Mouse (Mus musculus): ENCODE data around the gene Parp6. TPM values are rescaled to one million over a fixed set of nuclear protein-coding genes. Genes with fewer than 3 reads are reported as not detected.
A peak's percentile ranks its signal among the peaks of the same experiment; 100 is the strongest.

Parp6 gene
- polyA plus RNA-seq, 1 experiment from 2014 or later, result 46.5 TPM

- Histone ChIP-seq H3K4me1 (no peaks in the 10 kb centered on the region), H3K36me3 (peaks cover 100% of the 10 kb centered on the region)
- 92% methylated on average over 12 of the region's 12 CpGs for WGBS
Observed at GRCm38 (mm10) chr9:59672195-59672894, 55.3 kb downstream of the Parp6 start.

GRCm38 (mm10) chr9:59673427-59673826 lies 56.3 kb downstream of the Parp6 start:
- H3K9me3 ChIP-seq (replicated peaks), result no peaks in the 10 kb centered on the region
- H3K4me3 ChIP-seq, result no peak overlapping the region
- no peak overlapping the region for H3K27ac ChIP-seq (replicated peaks)
- H3K36me3 ChIP-seq, result peaks cover 100% of the 10 kb centered on the region
- H3K27me3 ChIP-seq (ENCODE audit: low read depth, poor library complexity, severe bottlenecking), result no peaks in the 10 kb centered on the region
- no peaks in the 10 kb centered on the region for H3K4me1 ChIP-seq
- DNase-seq (ENCODE audit: low spot score), result no peak
- WGBS, result 88% methylated on average over 2 of the region's 2 CpGs

More at GRCm38 (mm10) chr9:59672195-59672894, 55.3 kb downstream of the Parp6 start:
- no peak overlapping the region for H3K27ac ChIP-seq (replicated peaks)
- H3K9me3 ChIP-seq (replicated peaks), result no peaks in the 10 kb centered on the region
- H3K4me3 ChIP-seq, result no peak overlapping the region
- H3K27me3 ChIP-seq (ENCODE audit: low read depth, poor library complexity, severe bottlenecking), result no peaks in the 10 kb centered on the region
- DNase-seq (ENCODE audit: low spot score), result no peak

- peaks cover 93% of the 10 kb centered on the region for H3K36me3 ChIP-seq
- DNase-seq (ENCODE audit: low spot score), result no peak
- 91% methylated on average over 14 of the region's 14 CpGs for WGBS
Observed at GRCm38 (mm10) chr9:59675598-59675997, 58.5 kb downstream of the Parp6 start.

DNA sequence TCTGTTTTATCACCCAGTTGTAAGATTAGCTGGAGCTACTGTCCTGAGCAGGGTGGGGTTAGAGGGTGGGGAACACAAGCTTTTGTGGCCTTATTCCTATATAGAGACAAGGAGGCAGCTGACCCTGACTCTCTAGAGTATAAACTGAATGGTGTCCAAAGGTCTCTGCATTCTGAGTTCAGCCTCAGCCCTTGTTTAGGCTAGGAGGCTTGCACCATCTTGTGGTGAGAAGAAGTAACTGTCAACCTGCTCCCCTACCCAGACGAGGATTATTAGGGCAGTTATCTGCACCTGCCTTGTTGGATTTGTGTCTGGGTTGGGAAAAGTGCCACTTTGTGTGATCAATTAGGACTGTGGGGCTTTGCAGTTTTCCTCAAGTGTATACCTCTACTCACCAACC lies 61.2 kb downstream of the Parp6 start:
- no peak for DNase-seq (ENCODE audit: low spot score)
- Histone ChIP-seq H3K27ac (replicated peaks) (no peak overlapping the region), H3K27me3 (ENCODE audit: low read depth, poor library complexity, severe bottlenecking) (peaks cover 27% of the 10 kb centered on the region), H3K4me1 (peaks cover 12% of the 10 kb centered on the region), H3K9me3 (replicated peaks) (no peaks in the 10 kb centered on the region), H3K36me3 (peaks cover 66% of the 10 kb centered on the region), H3K4me3 (no peak overlapping the region)
- WGBS, result 43% methylated on average over 1 of the region's 1 CpGs

More at GRCm38 (mm10) chr9:59675598-59675997, 58.5 kb downstream of the Parp6 start:
- Histone ChIP-seq H3K9me3 (replicated peaks) (no peaks in the 10 kb centered on the region), H3K4me3 (no peak overlapping the region), H3K27ac (replicated peaks) (no peak overlapping the region), H3K4me1 (peaks cover 10% of the 10 kb centered on the region), H3K27me3 (ENCODE audit: low read depth, poor library complexity, severe bottlenecking) (peaks cover 4% of the 10 kb centered on the region)

DNA sequence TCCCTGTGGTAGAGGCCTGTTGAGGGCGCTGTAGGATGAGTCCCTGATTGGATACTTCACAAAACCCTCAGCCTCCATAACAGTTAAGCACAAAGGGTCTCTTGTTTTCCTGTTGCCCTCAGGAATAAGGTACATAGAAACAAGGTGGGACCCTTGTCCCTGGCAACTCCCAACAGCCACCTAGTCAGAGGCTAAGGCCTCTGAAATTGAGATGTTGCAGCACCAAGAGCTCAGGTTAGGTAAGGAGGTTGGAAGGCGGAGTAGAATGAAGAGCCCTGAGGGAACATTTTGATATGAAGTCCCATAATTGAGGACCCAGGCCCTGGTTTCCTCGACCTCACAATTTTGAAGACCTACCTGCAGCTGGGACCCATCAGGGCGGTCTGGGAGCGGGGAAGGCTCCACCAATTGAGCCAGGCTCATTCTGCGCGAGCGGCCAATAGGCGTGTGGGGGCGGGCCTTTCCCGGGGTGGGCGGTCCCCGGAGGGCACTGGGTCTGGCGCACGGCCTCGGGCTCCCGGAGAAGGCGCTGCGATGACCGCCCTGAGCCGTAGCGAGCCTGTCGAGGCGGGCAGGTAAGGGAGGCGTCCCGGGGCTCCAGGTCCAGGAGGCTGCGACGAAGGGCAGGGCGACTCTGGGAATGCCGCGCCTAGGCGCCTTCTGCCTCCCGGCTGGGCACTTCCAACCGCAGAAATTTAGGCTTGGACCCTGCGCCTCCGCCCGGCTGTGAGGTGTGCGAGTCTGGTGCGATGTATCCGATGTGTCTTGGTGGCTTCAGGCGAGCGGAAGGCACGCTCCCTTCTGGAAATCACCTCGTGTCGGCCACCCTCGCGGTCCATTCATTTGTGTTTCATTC lies 62.8 kb downstream of the Parp6 start, which contains the start of gene Gramd2:
Gene Gramd2 (plus strand): TSS at position 467 of the 856 bp plus-strand sequence.
- peak within 1 kb of the TSS; percentile 33; the same call in 1 of the 2 replicates for H3K27ac ChIP-seq (replicated peaks)

DNA sequence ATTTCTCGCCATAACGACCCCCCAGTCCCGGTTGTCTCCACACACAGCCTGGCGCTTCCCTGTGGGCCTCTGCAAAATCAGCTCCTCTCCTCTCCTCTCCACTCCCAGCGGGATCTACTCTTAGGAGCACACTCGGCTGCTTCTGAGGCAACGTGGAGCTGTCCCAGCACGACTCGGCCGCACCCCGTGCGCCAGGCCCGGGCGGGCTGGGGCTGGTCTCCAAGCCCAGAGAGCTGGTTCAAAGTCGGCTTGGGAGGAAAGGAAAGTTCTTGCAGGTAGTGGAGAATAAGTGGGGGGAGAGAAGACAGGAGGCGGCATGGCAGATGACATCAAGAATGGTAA lies 63.4 kb downstream of the Parp6 start:
- WGBS, result 11% methylated on average over 16 of the region's 16 CpGs
- peaks cover 27% of the 10 kb centered on the region for H3K27me3 ChIP-seq (ENCODE audit: low read depth, poor library complexity, severe bottlenecking)
- H3K36me3 ChIP-seq, result peaks cover 44% of the 10 kb centered on the region
- DNase-seq (ENCODE audit: low spot score), result no peak
- H3K27ac ChIP-seq (replicated peaks), result 0 out of 2 replicates have a peak overlapping the region, but pooled peaks have one; percentile 33
- H3K4me1 ChIP-seq, result peaks cover 12% of the 10 kb centered on the region
- H3K4me3 ChIP-seq, result peak overlapping the region; percentile 58
- H3K9me3 ChIP-seq (replicated peaks), result no peaks in the 10 kb centered on the region

More for the DNA sequence above, 62.8 kb downstream of the Parp6 start, which contains the start of gene Gramd2:
- Histone ChIP-seq H3K4me1 (peaks cover 12% of the 10 kb centered on the region), H3K9me3 (replicated peaks) (no peaks in the 10 kb centered on the region), H3K4me3 (peak within 1 kb of the TSS; percentile 58), H3K27me3 (ENCODE audit: low read depth, poor library complexity, severe bottlenecking) (peaks cover 27% of the 10 kb centered on the region), H3K36me3 (peaks cover 50% of the 10 kb centered on the region)
- peak; percentile 91 for DNase-seq (ENCODE audit: low spot score)
- 1% methylated on average over 47 of the region's 47 CpGs for WGBS

GRCm38 (mm10) chr9:59684020-59684419 lies 66.9 kb downstream of the Parp6 start:
- no peak overlapping the region for H3K4me3 ChIP-seq
- no peak overlapping the region for H3K27ac ChIP-seq (replicated peaks)
- peaks cover 12% of the 10 kb centered on the region for H3K4me1 ChIP-seq
- peaks cover 27% of the 10 kb centered on the region for H3K27me3 ChIP-seq (ENCODE audit: low read depth, poor library complexity, severe bottlenecking)
- no peaks in the 10 kb centered on the region for H3K9me3 ChIP-seq (replicated peaks)
- no peak for DNase-seq (ENCODE audit: low spot score)
- 71% methylated on average over 2 of the region's 2 CpGs for WGBS
- H3K36me3 ChIP-seq, result peaks cover 9% of the 10 kb centered on the region

- no peaks in the 10 kb centered on the region for H3K36me3 ChIP-seq
- H3K4me3 ChIP-seq, result no peak overlapping the region
- no peaks in the 10 kb centered on the region for H3K9me3 ChIP-seq (replicated peaks)
- 38% methylated on average over 6 of the region's 6 CpGs for WGBS
- peaks cover 21% of the 10 kb centered on the region for H3K27me3 ChIP-seq (ENCODE audit: low read depth, poor library complexity, severe bottlenecking)
- peaks cover 11% of the 10 kb centered on the region for H3K4me1 ChIP-seq
- no peak for DNase-seq (ENCODE audit: low spot score)
- no peak overlapping the region for H3K27ac ChIP-seq (replicated peaks)
Observed at GRCm38 (mm10) chr9:59687416-59688046, 70.4 kb downstream of the Parp6 start.

DNA sequence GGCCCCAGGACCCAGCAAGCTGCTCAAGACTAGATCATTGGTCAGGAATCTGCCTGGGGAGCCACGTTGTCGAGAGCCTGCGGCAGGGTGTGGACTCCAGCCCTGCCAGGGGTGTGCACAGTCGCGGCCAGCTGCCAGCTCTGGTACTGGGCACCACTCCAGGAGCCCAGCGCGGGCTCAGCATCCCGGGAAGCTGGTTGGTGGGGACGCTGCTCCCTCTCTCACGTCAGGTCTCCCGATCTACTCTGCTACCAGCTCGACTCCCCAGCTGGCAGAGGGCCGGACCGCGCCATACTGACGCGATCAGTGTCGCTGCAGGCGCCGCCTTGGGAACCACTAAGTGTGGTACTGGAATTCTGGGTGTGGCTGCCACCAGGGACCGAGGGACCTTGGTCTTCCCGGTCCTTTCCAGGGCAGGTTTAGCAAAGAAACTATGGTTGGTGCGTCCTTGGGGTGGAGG lies 74.6 kb downstream of the Parp6 start:
- peak overlapping the region; percentile 49 for H3K4me3 ChIP-seq
- peak; percentile 38 for DNase-seq (ENCODE audit: low spot score)
- H3K36me3 ChIP-seq, result no peaks in the 10 kb centered on the region
- H3K4me1 ChIP-seq, result peaks cover 23% of the 10 kb centered on the region
- peaks cover 17% of the 10 kb centered on the region for H3K27me3 ChIP-seq (ENCODE audit: low read depth, poor library complexity, severe bottlenecking)
- whole genome bisulfite sequencing, result 5% methylated on average over 23 of the region's 23 CpGs
- no peaks in the 10 kb centered on the region for H3K9me3 ChIP-seq (replicated peaks)
- H3K27ac ChIP-seq (replicated peaks), result peak overlapping the region; percentile 52

GRCm38 (mm10) chr9:59692145-59692544 lies 75.1 kb downstream of the Parp6 start:
- DNase-seq (ENCODE audit: low spot score), result no peak
- H3K4me1 ChIP-seq, result peaks cover 23% of the 10 kb centered on the region
- H3K36me3 ChIP-seq, result no peaks in the 10 kb centered on the region
- H3K9me3 ChIP-seq (replicated peaks), result no peaks in the 10 kb centered on the region
- 38% methylated on average over 9 of the region's 9 CpGs for WGBS
- H3K27ac ChIP-seq (replicated peaks), result peak overlapping the region; percentile 52; the same call in 1 of the 2 replicates
- H3K27me3 ChIP-seq (ENCODE audit: low read depth, poor library complexity, severe bottlenecking), result peaks cover 17% of the 10 kb centered on the region
- H3K4me3 ChIP-seq, result peak overlapping the region; percentile 49

GRCm38 (mm10) chr9:59694571-59695450 lies 77.7 kb downstream of the Parp6 start:
- Histone ChIP-seq H3K36me3 (no peaks in the 10 kb centered on the region), H3K4me1 (peaks cover 23% of the 10 kb centered on the region), H3K27me3 (ENCODE audit: low read depth, poor library complexity, severe bottlenecking) (peaks cover 17% of the 10 kb centered on the region), H3K27ac (replicated peaks) (no peak overlapping the region), H3K9me3 (replicated peaks) (no peaks in the 10 kb centered on the region), H3K4me3 (no peak overlapping the region)
- no peak for DNase-seq (ENCODE audit: low spot score)
- WGBS, result 63% methylated on average over 16 of the region's 16 CpGs

DNA sequence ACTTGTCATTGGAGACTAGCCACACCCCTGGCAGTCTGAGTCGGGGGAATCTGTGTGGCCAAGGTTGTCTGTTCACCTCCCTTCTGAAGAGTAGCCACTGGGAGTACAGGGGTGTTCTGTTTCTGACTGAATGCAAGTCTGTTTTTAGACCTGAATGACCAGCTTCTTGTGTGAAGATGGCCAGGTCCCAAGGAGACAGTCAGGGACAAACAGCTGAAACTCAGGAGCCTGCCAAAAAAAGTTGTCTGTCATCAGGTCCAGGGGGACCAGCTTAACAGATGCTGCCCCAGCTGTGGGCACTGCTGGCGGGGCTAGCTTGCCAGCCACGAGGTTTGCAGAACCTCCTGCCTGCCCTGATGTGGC lies 78.3 kb downstream of the Parp6 start:
- Histone ChIP-seq H3K36me3 (no peaks in the 10 kb centered on the region), H3K27me3 (ENCODE audit: low read depth, poor library complexity, severe bottlenecking) (peaks cover 17% of the 10 kb centered on the region), H3K27ac (replicated peaks) (no peak overlapping the region; the same call in 1 of the 2 replicates), H3K4me1 (peaks cover 23% of the 10 kb centered on the region), H3K9me3 (replicated peaks) (no peaks in the 10 kb centered on the region), H3K4me3 (no peak overlapping the region)
- WGBS, result 57% methylated on average over 3 of the region's 3 CpGs
- no peak for DNase-seq (ENCODE audit: low spot score)

Measured in midbrain, embryonic 10.5 days (tissue).